ENCODE assay signal across 32 mouse cellular contexts in the genomic region with DNA sequence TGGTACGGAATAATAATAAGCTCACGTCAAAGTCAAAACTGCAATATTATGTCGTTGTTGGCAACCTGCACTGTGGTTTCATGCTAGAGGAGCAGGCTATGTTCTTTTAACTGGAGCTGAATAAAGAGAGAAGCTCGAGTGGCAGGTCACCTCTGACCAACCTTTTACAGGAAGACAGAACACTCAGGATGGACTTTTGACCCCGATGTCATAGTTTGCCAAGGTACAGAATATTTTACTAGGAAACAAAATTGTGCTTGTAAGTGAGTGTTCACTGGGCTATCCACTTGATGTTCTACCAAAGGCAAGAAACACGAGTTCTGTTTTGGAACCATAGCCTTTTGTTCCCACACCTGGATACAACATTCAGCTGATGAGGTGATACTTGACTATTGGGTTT.
"Had no signal": no experiment of that assay in that cellular context is flagged by ENCODE, and none has a peak within 500 bp of the region (broad histone marks: within the 10 kb centered on the region; RNA-seq: fewer than 3 reads in every experiment).

No protein-coding gene starts in this region.

- DNase-seq: left cerebral cortex, postnatal 4 days; liver, embryonic 13.5 days; liver, postnatal 0 days; lung, adult 18-20 months; lung, adult 2 months; lung, embryonic 14.5 days; lung, postnatal 10 days; lung, postnatal 14 days; lung, postnatal 36 days; lung, postnatal 4 days; midbrain, embryonic 14.5 days had no signal

- H3K9ac ChIP-seq: limb, embryonic 12.5 days; limb, embryonic 13.5 days; limb, embryonic 15.5 days; liver, embryonic 12.5 days; liver, embryonic 13.5 days; liver, embryonic 14.5 days; liver, embryonic 15.5 days; liver, postnatal 0 days; lung, embryonic 14.5 days; lung, embryonic 15.5 days; midbrain, embryonic 12.5 days; midbrain, embryonic 13.5 days; midbrain, embryonic 15.5 days; neural tube, embryonic 12.5 days; neural tube, embryonic 13.5 days had no signal

- H3K4me2 ChIP-seq: limb, embryonic 12.5 days; limb, embryonic 13.5 days; limb, embryonic 15.5 days; liver, embryonic 11.5 days; liver, embryonic 12.5 days; liver, embryonic 13.5 days; liver, embryonic 15.5 days; lung, embryonic 14.5 days; lung, embryonic 15.5 days; midbrain, embryonic 11.5 days; midbrain, embryonic 12.5 days; midbrain, embryonic 13.5 days; midbrain, embryonic 15.5 days; neural tube, embryonic 12.5 days; neural tube, embryonic 13.5 days had no signal

- H3K27ac ChIP-seq: limb, embryonic 10.5 days; limb, embryonic 12.5 days; limb, embryonic 13.5 days; limb, embryonic 15.5 days; liver, embryonic 12.5 days; liver, embryonic 13.5 days; liver, embryonic 14.5 days; liver, embryonic 15.5 days; lung, embryonic 15.5 days; macrophage; midbrain, embryonic 10.5 days; midbrain, embryonic 12.5 days; midbrain, embryonic 13.5 days; midbrain, embryonic 15.5 days; neural tube, embryonic 12.5 days; neural tube, embryonic 13.5 days had no signal

- ATAC-seq: liver, embryonic 12.5 days; liver, postnatal 0 days; lung, postnatal 0 days; midbrain, embryonic 13.5 days; midbrain, embryonic 15.5 days; midbrain, embryonic 16.5 days had no signal

- H3K36me3 ChIP-seq: limb, embryonic 10.5 days; limb, embryonic 12.5 days; limb, embryonic 13.5 days; limb, embryonic 15.5 days; liver, embryonic 12.5 days; liver, embryonic 13.5 days; liver, embryonic 15.5 days; lung, embryonic 15.5 days; midbrain, embryonic 10.5 days; midbrain, embryonic 12.5 days; midbrain, embryonic 13.5 days; midbrain, embryonic 15.5 days; neural tube, embryonic 12.5 days; neural tube, embryonic 13.5 days had no signal

- H3K27me3 ChIP-seq: limb, embryonic 12.5 days; limb, embryonic 15.5 days; liver, embryonic 12.5 days; liver, embryonic 13.5 days; liver, embryonic 15.5 days; lung, embryonic 15.5 days; megakaryocyte, embryonic 14.5 days; midbrain, embryonic 12.5 days; midbrain, embryonic 13.5 days; midbrain, embryonic 15.5 days; neural tube, embryonic 12.5 days; neural tube, embryonic 13.5 days had no signal

- H3K4me1 ChIP-seq: limb, embryonic 12.5 days; limb, embryonic 15.5 days; liver, embryonic 12.5 days; liver, embryonic 13.5 days; liver, embryonic 15.5 days; lung, embryonic 15.5 days; megakaryocyte, embryonic 14.5 days; midbrain, embryonic 10.5 days; midbrain, embryonic 12.5 days; midbrain, embryonic 13.5 days; midbrain, embryonic 15.5 days; neural tube, embryonic 12.5 days; neural tube, embryonic 13.5 days had no signal

- H3K4me3 ChIP-seq: limb, embryonic 10.5 days; limb, embryonic 12.5 days; limb, embryonic 13.5 days; limb, embryonic 15.5 days; liver, embryonic 12.5 days; liver, embryonic 13.5 days; liver, embryonic 15.5 days; lung, embryonic 15.5 days; megakaryocyte, embryonic 14.5 days; midbrain, embryonic 10.5 days; midbrain, embryonic 12.5 days; midbrain, embryonic 13.5 days; midbrain, embryonic 15.5 days; myocyte; neural tube, embryonic 12.5 days; neural tube, embryonic 13.5 days had no signal

- H3K9me3 ChIP-seq: limb, embryonic 10.5 days; limb, embryonic 12.5 days; limb, embryonic 13.5 days; limb, embryonic 15.5 days; liver, embryonic 12.5 days; liver, embryonic 13.5 days; liver, embryonic 15.5 days; lung, embryonic 15.5 days; midbrain, embryonic 10.5 days; midbrain, embryonic 12.5 days; midbrain, embryonic 13.5 days; midbrain, embryonic 15.5 days; neural tube, embryonic 12.5 days; neural tube, embryonic 13.5 days had no signal
